9 mouse cellular contexts compared by ENCODE assay signal in genomic region chr14:23502236-23502790, GRCm38 (mm10).
DNase-seq lines count a peak whose midpoint lies in the region; ATAC-seq and TF ChIP-seq lines count a peak whose summit lies in the region.
"Had no signal": no experiment of that assay in that cellular context is flagged by ENCODE, and none has a peak within 500 bp of the region (broad histone marks: within the 10 kb centered on the region; RNA-seq: fewer than 3 reads in every experiment).

No protein-coding gene starts in this region.

- H3K4me2 ChIP-seq in forebrain, postnatal 0 days (ENCODE audit: low read depth) = no peak overlapping the region

- H3K4me1 ChIP-seq in forebrain, postnatal 0 days (ENCODE audit: insufficient read depth) = no peaks in the 10 kb centered on the region
- no peaks in the 10 kb centered on the region for H3K4me1 ChIP-seq in thymus, adult 2 months (replicated peaks; ENCODE audit: control insufficient read depth, insufficient read depth, low read length)

- no peak for TF ChIP-seq POLR2A in brain, embryonic 14.5 days (IDR thresholded peaks at IDR 0.05; ENCODE audit: borderline replicate concordance, extremely low read depth, insufficient read depth, insufficient read length, poor library complexity, severe bottlenecking)
- no peak for TF ChIP-seq POLR2A in thymus, adult 2 months (IDR thresholded peaks at IDR 0.05; ENCODE audit: control insufficient read depth, extremely low read depth, insufficient read depth, low read length, poor library complexity)

- intact Hi-C loops in left cerebral cortex, adult 2 months (cut with DNase I) = no loop called here

- peak; percentile 27 to 46 for DNase-seq in left cerebral cortex, adult 2 months (ENCODE audit: extremely low spot score in 1 of 2, low spot score in 2 of 2)
- DNase-seq in left cerebral cortex, adult 9 months (ENCODE audit: low spot score in 2 of 2) = no peak
- peak; percentile 23 for DNase-seq in brain, embryonic 14.5 days (ENCODE audit: low read depth)
- peak; percentile 24 for DNase-seq in forebrain, postnatal 0 days
- peak; percentile 15 to 43 for DNase-seq in kidney, postnatal 25 days
- DNase-seq in thymus, adult 2 months = no peak
- DNase-seq in gastrocnemius, adult 18-20 months (ENCODE audit: low spot score) = no peak
- DNase-seq in gastrocnemius, postnatal 25 days = no peak
- DNase-seq: thymus, postnatal 36 days had no signal

- no peaks in the 10 kb centered on the region for H3K27me3 ChIP-seq in forebrain, postnatal 0 days (ENCODE audit: insufficient read depth, low read length)
- no peaks in the 10 kb centered on the region for H3K27me3 ChIP-seq in thymus, adult 2 months (ENCODE audit: control insufficient read depth, insufficient read depth, low read length)

- no peak overlapping the region for H3K27ac ChIP-seq in left cerebral cortex, adult 2 months
- no peak overlapping the region for H3K27ac ChIP-seq in forebrain, postnatal 0 days (ENCODE audit: low read depth, low read length)
- H3K27ac ChIP-seq in thymus, adult 2 months (ENCODE audit: control insufficient read depth, insufficient read depth, low read length) = no peak overlapping the region

- TF ChIP-seq CTCF in left cerebral cortex, adult 2 months (IDR thresholded peaks at IDR 0.05) = no peak
- TF ChIP-seq CTCF in brain, embryonic 14.5 days (IDR thresholded peaks at IDR 0.05; ENCODE audit: borderline replicate concordance, extremely low read depth, insufficient read depth, insufficient read length) = no peak
- TF ChIP-seq CTCF in forebrain, postnatal 0 days (IDR thresholded peaks at IDR 0.05; ENCODE audit: low read depth) = no peak
- no peak for TF ChIP-seq CTCF in thymus, adult 2 months (IDR thresholded peaks at IDR 0.05; ENCODE audit: borderline replicate concordance, control insufficient read depth, extremely low read depth, insufficient read depth, low read length, poor library complexity)

- no peak overlapping the region for H3K9ac ChIP-seq in forebrain, postnatal 0 days

- no peaks in the 10 kb centered on the region; the same call in 1 of the 2 replicates for H3K36me3 ChIP-seq in forebrain, postnatal 0 days (ENCODE audit: insufficient read depth)
- H3K36me3 ChIP-seq in thymus, adult 2 months (ENCODE audit: control insufficient read depth, insufficient read depth, low read length) = no peaks in the 10 kb centered on the region

- WGBS in forebrain, postnatal 0 days = 23% methylated on average over 8 of the region's 8 CpGs
- whole genome bisulfite sequencing in thymus, adult 2 months = 52% methylated on average over 8 of the region's 8 CpGs

- H3K9me3 ChIP-seq in forebrain, postnatal 0 days (ENCODE audit: low read length) = no peaks in the 10 kb centered on the region

- peak; percentile 92 for ATAC-seq in forebrain, postnatal 0 days

- H3K4me3 ChIP-seq in left cerebral cortex, adult 2 months = no peak overlapping the region
- H3K4me3 ChIP-seq in forebrain, postnatal 0 days (ENCODE audit: low read depth, low read length) = no peak overlapping the region
- no peak overlapping the region for H3K4me3 ChIP-seq in thymus, adult 2 months (ENCODE audit: control insufficient read depth, insufficient read depth, low read length)

Comparison
In these comparisons a context has a peak if more than half of its experiments do, and no peak if none do; other contexts are left out.
1. DNase-seq: peak in left cerebral cortex, adult 2 months (2 of 2), brain, embryonic 14.5 days (single experiment), forebrain, postnatal 0 days (single experiment) and kidney, postnatal 25 days (2 of 2); none in left cerebral cortex, adult 9 months (0 of 2), thymus, adult 2 months (single experiment), gastrocnemius, adult 18-20 months (single experiment) and gastrocnemius, postnatal 25 days (single experiment).